Mouse (Mus musculus): ENCODE measurements at regions not wholly inside any gene's neighbourhood (a gene's known extent, or its start where the extent isn't known, plus 50 kb on each side); places are given as distances from the start of the nearest gene placed in this dataset.

DNA sequence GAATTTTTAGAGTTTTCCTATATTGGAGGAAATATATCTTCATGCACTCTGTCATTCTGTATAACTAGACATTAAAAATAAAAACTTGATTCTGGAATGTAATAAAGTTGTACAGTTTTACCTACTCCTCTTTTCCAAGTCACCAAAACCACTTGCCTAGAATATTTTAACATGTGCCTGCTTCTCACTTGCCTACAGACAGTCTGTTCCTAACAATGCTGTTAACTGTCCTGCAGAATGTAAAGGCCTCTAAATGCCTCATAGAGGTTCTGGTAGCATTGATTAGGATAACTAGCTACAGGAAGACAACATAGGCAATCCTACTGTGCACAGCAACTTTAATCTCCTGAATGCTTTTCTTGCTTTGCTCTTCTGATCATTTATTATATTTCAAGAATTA lies 614.9 kb upstream of the Pcdh7 start:
- H3K27ac ChIP-seq (ENCODE audit: insufficient read depth, low read depth), result no peak overlapping the region
- dilution Hi-C loops (cut with MboI; ENCODE audit: extremely low pct_ligation_motif_present, extremely low pct_unique_long_range_greater_than_20kb, low sequenced_read_pairs) (no loop called here), in situ Hi-C loops (cut with MboI; ENCODE audit: low pct_ligation_motif_present, low pct_unique_long_range_greater_than_20kb, low sequenced_read_pairs) (no loop called here)
- H3K4me3 ChIP-seq (replicated peaks in 1 of 3; ENCODE audit: low read depth in 2 of 3, low read length in 2 of 3, poor library complexity in 1 of 3), result no peak overlapping the region
- TF ChIP-seq IRF4 (IDR thresholded peaks at IDR 0.05; ENCODE audit: low read depth, low read length), result no peak
- TF ChIP-seq NRF1 (IDR thresholded peaks at IDR 0.05; ENCODE audit: low read depth, low read length), result no peak
- TF ChIP-seq MXI1 (IDR thresholded peaks at IDR 0.05; ENCODE audit: low read depth, low read length), result no peak
- TF ChIP-seq CHD1 (IDR thresholded peaks at IDR 0.05; ENCODE audit: low read depth, low read length), result no peak
- no peak for TF ChIP-seq MAFK (IDR thresholded peaks at IDR 0.05; ENCODE audit: insufficient replicate concordance, low read length)
- TF ChIP-seq RAD21 (IDR thresholded peaks at IDR 0.05; ENCODE audit: low read depth, low read length), result no peak
- no peak for TF ChIP-seq POLR2A (IDR thresholded peaks at IDR 0.05; ENCODE audit: low read depth, low read length)
- no peak for TF ChIP-seq ZKSCAN1 (IDR thresholded peaks at IDR 0.05; ENCODE audit: borderline replicate concordance, low read depth, low read length)
- TF ChIP-seq USF1 (IDR thresholded peaks at IDR 0.05; ENCODE audit: low read depth, low read length), result no peak
- no peak for TF ChIP-seq EP300 (IDR thresholded peaks at IDR 0.05; ENCODE audit: low read length)
- no peak for TF ChIP-seq UBTF (IDR thresholded peaks at IDR 0.05; ENCODE audit: low read depth, low read length)
- no peak for TF ChIP-seq ZMIZ1 (IDR thresholded peaks at IDR 0.05; ENCODE audit: low read depth, low read length)
- TF ChIP-seq MAX (IDR thresholded peaks at IDR 0.05; ENCODE audit: low read length), result no peak
- TF ChIP-seq E2F4 (IDR thresholded peaks at IDR 0.05; ENCODE audit: insufficient replicate concordance, low read depth, low read length), result no peak
- no peaks in the 10 kb centered on the region for H3K79me2 ChIP-seq (replicated peaks; ENCODE audit: control insufficient read depth, extremely low read depth, insufficient read depth, poor library complexity, severe bottlenecking)
- H3K36me3 ChIP-seq (replicated peaks in 1 of 2; ENCODE audit: control insufficient read depth in 1 of 2, insufficient read depth in 1 of 2, low read length in 1 of 2), result no peaks in the 10 kb centered on the region
- no peak overlapping the region for H3K4me2 ChIP-seq (ENCODE audit: insufficient read depth, low read depth, poor library complexity, severe bottlenecking)
- H3K27me3 ChIP-seq (replicated peaks), result no peaks in the 10 kb centered on the region
- DNase-seq (ENCODE audit: extremely low read depth), result no peak
- peaks cover 3% of the 10 kb centered on the region for H3K9me3 ChIP-seq (replicated peaks; ENCODE audit: low read length)
- no peaks in the 10 kb centered on the region for H3K4me1 ChIP-seq (ENCODE audit: control insufficient read depth in 1 of 2, insufficient read depth in 2 of 2)
- no peak overlapping the region for H3K9ac ChIP-seq (ENCODE audit: insufficient read depth, low read depth)

DNA sequence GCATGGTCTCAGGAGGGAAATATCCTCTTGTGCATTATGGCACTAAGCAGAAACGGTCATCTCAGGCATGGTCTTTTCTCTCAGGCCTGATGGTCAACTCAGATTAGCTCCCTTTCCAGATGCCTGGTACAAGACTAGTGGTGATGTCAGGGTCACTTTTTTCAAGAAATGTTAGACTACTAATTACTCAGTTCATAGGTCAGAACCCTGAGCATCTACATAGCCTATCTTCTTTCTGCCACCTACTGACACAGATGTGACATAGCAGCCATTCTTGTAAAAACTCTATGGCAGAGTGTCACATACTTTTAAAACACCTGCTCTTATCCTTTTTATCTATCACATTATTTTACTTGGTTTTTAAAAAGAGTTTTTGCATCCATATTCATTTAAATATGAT lies 589.3 kb upstream of the Pcdh7 start:
- DNase-seq (ENCODE audit: extremely low read depth), result peak; percentile 14
- no peak for TF ChIP-seq POLR2A (IDR thresholded peaks at IDR 0.05; ENCODE audit: low read depth, low read length)
- 0 out of 4 replicates have a peak, but pooled peaks of 1 of the 2 experiments have one; percentile 13 for TF ChIP-seq CTCF (conservative IDR thresholded peaks at IDR 0.05 in 1 of 2, IDR thresholded peaks at IDR 0.05 in 1 of 2; ENCODE audit: low read depth in 2 of 2, low read length in 2 of 2)
- TF ChIP-seq ZNF384 (IDR thresholded peaks at IDR 0.05; ENCODE audit: low read depth, low read length), result no peak
- peak; percentile 30 for TF ChIP-seq RAD21 (IDR thresholded peaks at IDR 0.05; ENCODE audit: low read depth, low read length)

More for the DNA sequence above, 589.3 kb upstream of the Pcdh7 start:
- Histone ChIP-seq H3K9me3 (replicated peaks; ENCODE audit: low read length) (peaks cover 8% of the 10 kb centered on the region), H3K4me2 (ENCODE audit: insufficient read depth, low read depth, poor library complexity, severe bottlenecking) (no peak overlapping the region), H3K36me3 (replicated peaks in 1 of 2; ENCODE audit: control insufficient read depth in 1 of 2, insufficient read depth in 1 of 2, low read length in 1 of 2) (no peaks in the 10 kb centered on the region), H3K4me3 (replicated peaks in 1 of 3; ENCODE audit: low read depth in 2 of 3, low read length in 2 of 3, poor library complexity in 1 of 3) (no peak overlapping the region), H3K79me2 (replicated peaks; ENCODE audit: control insufficient read depth, extremely low read depth, insufficient read depth, poor library complexity, severe bottlenecking) (no peaks in the 10 kb centered on the region), H3K27ac (ENCODE audit: insufficient read depth, low read depth) (no peak overlapping the region), H3K27me3 (replicated peaks) (no peaks in the 10 kb centered on the region), H3K9ac (ENCODE audit: insufficient read depth, low read depth) (no peak overlapping the region), H3K4me1 (ENCODE audit: control insufficient read depth in 1 of 2, insufficient read depth in 2 of 2) (no peaks in the 10 kb centered on the region)
- in situ Hi-C loops (cut with MboI; ENCODE audit: low pct_ligation_motif_present, low pct_unique_long_range_greater_than_20kb, low sequenced_read_pairs), result no loop called here
- dilution Hi-C loops (cut with MboI; ENCODE audit: extremely low pct_ligation_motif_present, extremely low pct_unique_long_range_greater_than_20kb, low sequenced_read_pairs), result no loop called here
